In genomic region chr3:137226151-137226550, GRCm38 (mm10) we compare ENCODE assay signal across 22 mouse cellular contexts.
DNase-seq lines count a peak whose midpoint lies in the region; ATAC-seq and TF ChIP-seq lines count a peak whose summit lies in the region.
"Had no signal": no experiment of that assay in that cellular context is flagged by ENCODE, and none has a peak within 500 bp of the region (broad histone marks: within the 10 kb centered on the region; RNA-seq: fewer than 3 reads in every experiment).

No protein-coding gene starts in this region.

- 88% methylated on average over 1 of the region's 1 CpGs for WGBS in heart, embryonic 12.5 days
- 86% methylated on average over 1 of the region's 1 CpGs for WGBS in kidney, embryonic 16.5 days
- WGBS in liver, adult 2 months: 74% methylated on average over 1 of the region's 1 CpGs
- 79% methylated on average over 1 of the region's 1 CpGs for WGBS in liver, embryonic 11.5 days

- peak; percentile 26 for DNase-seq in heart, adult 8-10 months (ENCODE audit: low spot score)
- DNase-seq in kidney, adult 9 months: peak; percentile 54
- DNase-seq in liver, adult 2 months (ENCODE audit: extremely low read depth, low read depth, low spot score): peak; percentile 2
- no peak for DNase-seq in liver, embryonic 11.5 days (ENCODE audit: low spot score)
- DNase-seq: adrenal gland, adult 2 months; adrenal gland, postnatal 10 days; adrenal gland, postnatal 25 days; cerebellum, adult 11 months; cerebellum, adult 18-20 months; cerebellum, adult 8-10 months; cerebellum, adult 9-11 months; cerebellum, postnatal 14 days; cerebellum, postnatal 36 days; embryo, embryonic 11 days had no signal

- no peak overlapping the region for H3K4me3 ChIP-seq in heart, embryonic 12.5 days
- no peak overlapping the region for H3K4me3 ChIP-seq in kidney, embryonic 16.5 days (ENCODE audit: low read length)
- H3K4me3 ChIP-seq in liver, adult 2 months (ENCODE audit: insufficient read depth, low read depth, low read length): no peak overlapping the region
- no peak overlapping the region for H3K4me3 ChIP-seq in liver, embryonic 11.5 days (ENCODE audit: low read depth, low read length)
- H3K4me3 ChIP-seq: embryonic facial prominence, embryonic 13.5 days; embryonic facial prominence, embryonic 15.5 days; erythroblast, embryonic 14.5 days; forebrain, embryonic 10.5 days; forebrain, embryonic 12.5 days had no signal

- ATAC-seq in heart, embryonic 12.5 days (ENCODE audit: insufficient number of reproducible peaks, low FRiP score): no peak
- ATAC-seq in kidney, embryonic 16.5 days (ENCODE audit: low FRiP score, low TSS enrichment): no peak
- ATAC-seq in liver, embryonic 11.5 days (replicated peaks; ENCODE audit: low FRiP score): no peak
- ATAC-seq: forebrain, embryonic 14.5 days had no signal

- H3K27ac ChIP-seq in heart, embryonic 12.5 days (ENCODE audit: poor library complexity, severe bottlenecking): no peak overlapping the region
- no peak overlapping the region for H3K27ac ChIP-seq in kidney, embryonic 16.5 days (ENCODE audit: low read length)
- H3K27ac ChIP-seq in liver, adult 2 months (replicated peaks; ENCODE audit: insufficient read depth, low read depth, low read length): no peak overlapping the region
- H3K27ac ChIP-seq in liver, embryonic 11.5 days (ENCODE audit: low read depth, low read length): no peak overlapping the region
- H3K27ac ChIP-seq: embryonic facial prominence, embryonic 13.5 days; embryonic facial prominence, embryonic 15.5 days; forebrain, embryonic 10.5 days; forebrain, embryonic 12.5 days had no signal

- no peak for TF ChIP-seq POLR2A in liver, adult 2 months (IDR thresholded peaks at IDR 0.05; ENCODE audit: extremely low read depth, insufficient read depth, low read length)

- TF ChIP-seq CTCF in liver, adult 2 months (IDR thresholded peaks at IDR 0.05; ENCODE audit: low read depth, low read length): no peak

- no peak overlapping the region for H3K4me2 ChIP-seq in heart, embryonic 12.5 days
- no peak overlapping the region for H3K4me2 ChIP-seq in kidney, embryonic 16.5 days (replicated peaks; ENCODE audit: low read depth, low read length)
- H3K4me2 ChIP-seq in liver, embryonic 11.5 days: no peak overlapping the region
- H3K4me2 ChIP-seq: embryonic facial prominence, embryonic 13.5 days; embryonic facial prominence, embryonic 15.5 days; forebrain, embryonic 12.5 days had no signal

- H3K9me3 ChIP-seq in heart, embryonic 12.5 days (replicated peaks): no peaks in the 10 kb centered on the region
- no peaks in the 10 kb centered on the region for H3K9me3 ChIP-seq in kidney, embryonic 16.5 days (ENCODE audit: low read length)
- no peaks in the 10 kb centered on the region for H3K9me3 ChIP-seq in liver, embryonic 11.5 days (ENCODE audit: control insufficient read depth, low read length)
- H3K9me3 ChIP-seq: embryonic facial prominence, embryonic 13.5 days; embryonic facial prominence, embryonic 15.5 days; forebrain, embryonic 10.5 days; forebrain, embryonic 12.5 days had no signal

- H3K36me3 ChIP-seq in heart, embryonic 12.5 days: no peaks in the 10 kb centered on the region
- H3K36me3 ChIP-seq in kidney, embryonic 16.5 days (ENCODE audit: insufficient read depth, low read length): no peaks in the 10 kb centered on the region
- H3K36me3 ChIP-seq in liver, adult 2 months (ENCODE audit: control insufficient read depth, insufficient read depth, low read length): no peaks in the 10 kb centered on the region
- H3K36me3 ChIP-seq in liver, embryonic 11.5 days (ENCODE audit: control insufficient read depth, insufficient read depth, low read length): no peaks in the 10 kb centered on the region
- H3K36me3 ChIP-seq: embryonic facial prominence, embryonic 13.5 days; embryonic facial prominence, embryonic 15.5 days; forebrain, embryonic 10.5 days; forebrain, embryonic 12.5 days had no signal

- H3K27me3 ChIP-seq in heart, embryonic 12.5 days (replicated peaks): no peaks in the 10 kb centered on the region
- H3K27me3 ChIP-seq in kidney, embryonic 16.5 days (ENCODE audit: insufficient read depth, low read length): no peaks in the 10 kb centered on the region
- no peaks in the 10 kb centered on the region for H3K27me3 ChIP-seq in liver, adult 2 months (ENCODE audit: control insufficient read depth, insufficient read depth, low read length)
- H3K27me3 ChIP-seq in liver, embryonic 11.5 days (replicated peaks; ENCODE audit: control insufficient read depth, insufficient read depth, low read length): no peaks in the 10 kb centered on the region
- H3K27me3 ChIP-seq: embryonic facial prominence, embryonic 13.5 days; embryonic facial prominence, embryonic 15.5 days; forebrain, embryonic 12.5 days had no signal

- H3K9ac ChIP-seq in heart, embryonic 12.5 days: no peak overlapping the region
- no peak overlapping the region for H3K9ac ChIP-seq in kidney, embryonic 16.5 days (replicated peaks; ENCODE audit: low read length)
- no peak overlapping the region for H3K9ac ChIP-seq in liver, adult 2 months (ENCODE audit: low read depth, low read length)
- H3K9ac ChIP-seq in liver, embryonic 11.5 days (ENCODE audit: low read depth, low read length): no peak overlapping the region
- H3K9ac ChIP-seq: embryonic facial prominence, embryonic 13.5 days; embryonic facial prominence, embryonic 15.5 days; forebrain, embryonic 12.5 days had no signal

- no peaks in the 10 kb centered on the region for H3K4me1 ChIP-seq in heart, embryonic 12.5 days (replicated peaks)
- no peaks in the 10 kb centered on the region for H3K4me1 ChIP-seq in kidney, embryonic 16.5 days (ENCODE audit: insufficient read depth, low read length)
- no peaks in the 10 kb centered on the region for H3K4me1 ChIP-seq in liver, adult 2 months (ENCODE audit: control insufficient read depth, insufficient read depth, low read length)
- no peaks in the 10 kb centered on the region for H3K4me1 ChIP-seq in liver, embryonic 11.5 days (replicated peaks; ENCODE audit: control insufficient read depth, insufficient read depth, low read length)
- H3K4me1 ChIP-seq: embryonic facial prominence, embryonic 13.5 days; embryonic facial prominence, embryonic 15.5 days; forebrain, embryonic 10.5 days; forebrain, embryonic 12.5 days had no signal

- no peaks in the 10 kb centered on the region for H3K79me2 ChIP-seq in liver, adult 2 months (ENCODE audit: control insufficient read depth, insufficient read depth, low read length)
